Mouse (Mus musculus) layer of hippocampus, postnatal 14 days (tissue): ENCODE results near the gene Upk3a. TPM values are rescaled to one million over a fixed set of nuclear protein-coding genes. Genes with fewer than 3 reads are reported as not detected.
A peak's percentile ranks its signal among the peaks of the same experiment; 100 is the strongest.

Experiments used
- DNase-seq, 2 experiments: peaks; one replicate each; pipeline ENCODE4 v3.0.0; 2021 to 2022; ENCODE audit warnings: low spot score in 2 of 2, mixed read lengths in 1 of 2
- total RNA-seq, 2 experiments: library from RNA; stranded (reverse); gene quantifications; 2 replicates each; pipeline ENCODE4 v1.2.3; 2021

The Upk3a gene
- total RNA-seq, 2 experiments from 2014 or later, result not detected

GRCm38 (mm10) chr15:85047865-85048264 is 30.9 kb downstream of the Upk3a start:
- no peak for DNase-seq

- no peak for DNase-seq
Observed at GRCm38 (mm10) chr15:85049758-85050157, 32.8 kb downstream of the Upk3a start.

- DNase-seq, result no peak
Observed at GRCm38 (mm10) chr15:85054098-85054497, 37.2 kb downstream of the Upk3a start.

- DNase-seq, result no peak
Observed at GRCm38 (mm10) chr15:85055186-85055585, 38.2 kb downstream of the Upk3a start.

GRCm38 (mm10) chr15:85063421-85063820 is 46.5 kb downstream of the Upk3a start:
- DNase-seq, result no peak

- DNase-seq, result peak; percentile 14 to 64
Observed at GRCm38 (mm10) chr15:85070561-85070960, 53.6 kb downstream of the Upk3a start.

Other genes with a start within 250 kb of the Upk3a start
- 10 to 100 TPM; 13.0 to 13.2 TPM for gene Phf21b, start 161.1 kb upstream of the Upk3a start, total RNA-seq
- 1 to 10 TPM; 1.0 to 1.1 TPM for gene Gm29666, start 97.1 kb upstream of the Upk3a start, total RNA-seq
- gene Nup50, start 93.7 kb upstream of the Upk3a start, total RNA-seq, result 10 to 100 TPM; 30.6 to 32.8 TPM
- 100 to 1,000 TPM; 114 TPM for gene 5031439G07Rik, start 28.6 kb upstream of the Upk3a start, total RNA-seq
- gene Fam118a, start 11.8 kb downstream of the Upk3a start, total RNA-seq, result 10 to 100 TPM; 26.2 to 27.3 TPM
- under 1 TPM in 1 of 2 experiments, not detected in 1; 0.12 TPM for gene Smc1b, start 114.8 kb downstream of the Upk3a start, total RNA-seq
- under 1 TPM in 1 of 2 experiments, not detected in 1; 0.21 TPM for gene Ribc2, start 114.9 kb downstream of the Upk3a start, total RNA-seq
- 10 to 100 TPM; 10.8 to 18.3 TPM for gene Fbln1, start 188.8 kb downstream of the Upk3a start, total RNA-seq